ENCODE assay signal across 7 mouse cellular contexts in the genomic region with DNA sequence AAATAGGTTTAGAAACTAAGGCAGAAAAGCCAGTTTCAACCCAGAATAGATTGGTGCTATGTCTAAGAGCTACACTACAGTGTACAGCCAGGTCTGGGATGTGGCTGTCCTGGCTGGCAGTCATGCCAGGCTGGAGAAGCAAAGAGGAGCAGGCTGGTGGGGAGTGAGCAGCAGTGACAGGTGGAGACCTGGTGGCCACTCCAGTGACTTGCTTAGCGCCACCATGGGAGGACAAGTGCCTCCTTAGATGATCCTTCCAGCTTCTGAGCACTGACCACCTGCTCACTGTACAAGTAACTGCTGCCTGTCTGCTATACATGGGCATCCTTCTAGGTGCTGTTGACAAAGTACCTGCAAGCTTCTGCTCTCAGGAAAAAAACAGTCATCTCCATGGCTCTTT.
"Had no signal": no experiment of that assay in that cellular context is flagged by ENCODE, and none has a peak within 500 bp of the region (broad histone marks: within the 10 kb centered on the region; RNA-seq: fewer than 3 reads in every experiment).

No protein-coding gene starts in this region.

- DNase-seq: kidney, postnatal 25 days; layer of hippocampus, postnatal 36 days; liver, embryonic 13.5 days; liver, postnatal 0 days; lung, postnatal 14 days; midbrain, embryonic 14.5 days; right cerebral cortex, postnatal 25 days had no signal
